Mouse (Mus musculus) erythroblast, embryonic 14.5 days (primary cell): ENCODE data around the gene Fdxr.

Experiments used
- GATA1 ChIP-seq: IDR thresholded peaks from 2 replicates; pipeline ENCODE4 v1.6.1; 2012; ENCODE audit warnings: low read length, inconsistent platforms, mixed read lengths
- TAL1 ChIP-seq: IDR thresholded peaks from 3 replicates; pipeline ENCODE4 v1.6.1; 2012; ENCODE audit warnings: low read length, inconsistent platforms, mixed read lengths

DNA sequence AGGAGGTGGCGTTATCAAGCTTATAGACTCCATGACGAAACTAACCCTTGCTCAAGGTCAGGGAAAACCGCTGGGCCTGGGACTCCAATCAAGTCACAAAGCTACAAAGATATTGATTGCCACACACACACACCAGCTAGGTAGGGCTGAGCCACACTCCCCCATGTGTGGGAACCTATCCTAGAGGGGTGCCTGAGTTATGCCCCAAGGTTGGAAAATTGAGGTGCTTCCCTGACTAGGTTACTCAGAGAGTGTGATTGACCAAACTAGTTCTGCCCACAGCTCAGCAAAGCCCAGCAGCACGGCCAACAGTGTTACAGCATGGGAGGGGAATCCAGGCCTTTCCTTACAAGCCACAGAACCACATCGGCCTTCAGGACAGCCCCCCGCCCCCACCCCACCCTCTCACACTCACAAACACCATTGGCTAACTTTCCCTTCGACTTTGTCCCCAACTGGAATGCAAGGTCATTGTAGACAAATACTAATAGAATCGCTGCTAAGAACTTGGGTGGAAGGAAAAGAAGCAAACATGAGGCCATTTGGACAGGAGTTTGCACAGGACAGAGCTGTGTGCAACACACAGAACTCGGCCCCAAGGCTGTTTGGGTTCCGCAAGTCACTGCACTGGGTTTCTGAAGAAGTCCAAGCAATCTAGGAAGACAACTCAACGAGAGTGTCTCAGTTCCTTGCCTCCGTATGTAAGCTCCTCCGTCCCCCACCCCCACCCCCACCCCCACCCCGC, 16.0 kb upstream of the Fdxr start:
- TF ChIP-seq TAL1 (no peak), GATA1 (no peak)
